Mouse (Mus musculus) embryonic facial prominence, embryonic 12.5 days (tissue): ENCODE results near the gene 4930426L09Rik. TPM values are rescaled to one million over a fixed set of nuclear protein-coding genes. Genes with fewer than 3 reads are reported as not detected.

ENCODE experiments used
- ATAC-seq: fragments of 200-750 bp; cut with Nextera tagmentation; 2 replicates; pipeline ENCODE4 v1.8.0; 2017; ENCODE audit not compliant: insufficient number of reproducible peaks, insufficient read depth, low FRiP score, low TSS enrichment
- H3K27ac ChIP-seq: fragments of 300-500 bp; sonication (generic); 2 replicates; pipeline ENCODE4 v1.5.1; 2016; ENCODE audit warnings: mild to moderate bottlenecking
- H3K27me3 ChIP-seq: fragments of 300-500 bp; sonication (generic); 2 replicates; pipeline ENCODE4 v1.6.1; 2016; ENCODE audit warnings: mild to moderate bottlenecking, moderate library complexity
- H3K36me3 ChIP-seq: fragments of 300-500 bp; sonication (generic); 2 replicates; pipeline ENCODE4 v1.6.1; 2016; ENCODE audit warnings: mild to moderate bottlenecking
- H3K4me1 ChIP-seq: fragments of 300-500 bp; sonication (generic); 2 replicates; pipeline ENCODE4 v1.6.1; 2016
- H3K4me2 ChIP-seq: fragments of 300-500 bp; sonication (generic); replicated peaks from 2 replicates; pipeline ENCODE4 v1.6.1; 2016; ENCODE audit warnings: mild to moderate bottlenecking, moderate library complexity
- H3K4me3 ChIP-seq: fragments of 300-500 bp; sonication (generic); 2 replicates; pipeline ENCODE4 v1.5.1; 2016; ENCODE audit warnings: mild to moderate bottlenecking
- H3K9ac ChIP-seq: fragments of 300-500 bp; sonication (generic); 2 replicates; pipeline ENCODE4 v1.6.1; 2016; ENCODE audit warnings: mild to moderate bottlenecking, moderate library complexity
- H3K9me3 ChIP-seq: fragments of 300-500 bp; sonication (generic); 2 replicates; pipeline ENCODE4 v1.6.1; 2016; ENCODE audit warnings: mild to moderate bottlenecking, moderate library complexity
- WGBS: fragments of 180-500 bp; shearing (Covaris S2); methylation state at CpG from one replicate; pipeline ENCODE4 v1.1.7; 2016; 5-methylcytosine and 5-hydroxymethylcytosine counted together
- polyA plus RNA-seq: library from polyadenylated mRNA; unstranded; fragments of >200 nt; fragmentation: Nextera tagmentation; extraction: Ambion mirVana; gene quantifications from 2 replicates; pipeline ENCODE4 v1.2.1, GENCODE M21; 2016

The 4930426L09Rik gene
- polyA plus RNA-seq, 1 experiment from 2014 or later: 0.32 TPM

DNA sequence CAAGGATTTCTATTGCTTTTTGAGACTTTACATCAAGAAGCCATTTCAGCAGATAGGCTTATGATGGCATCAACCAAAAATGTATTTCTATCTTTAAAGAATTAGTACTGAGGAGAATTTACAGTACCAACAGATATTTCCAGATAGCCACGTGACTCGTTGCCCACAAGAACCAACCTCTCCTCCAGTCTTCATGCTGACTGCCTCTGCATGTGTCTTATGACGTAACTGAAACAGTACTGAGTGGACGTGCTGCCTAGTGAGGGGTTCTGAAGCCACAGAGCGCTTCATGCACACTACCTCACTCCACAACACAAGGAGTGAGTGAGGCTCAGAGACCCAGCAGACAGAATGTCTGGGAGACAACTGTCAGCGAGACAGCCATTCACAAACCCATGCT, 39.1 kb upstream of the 4930426L09Rik start:
- Histone ChIP-seq H3K9me3 (no peaks in the 10 kb centered on the region), H3K27me3 (no peaks in the 10 kb centered on the region), H3K4me1 (peaks cover 11% of the 10 kb centered on the region; the same call in 1 of the 2 replicates), H3K36me3 (no peaks in the 10 kb centered on the region), H3K4me2 (no peak overlapping the region), H3K9ac (no peak overlapping the region), H3K4me3 (no peak overlapping the region), H3K27ac (no peak overlapping the region)
- 91% methylated on average over 6 of the region's 6 CpGs for WGBS
- ATAC-seq: no peak

DNA sequence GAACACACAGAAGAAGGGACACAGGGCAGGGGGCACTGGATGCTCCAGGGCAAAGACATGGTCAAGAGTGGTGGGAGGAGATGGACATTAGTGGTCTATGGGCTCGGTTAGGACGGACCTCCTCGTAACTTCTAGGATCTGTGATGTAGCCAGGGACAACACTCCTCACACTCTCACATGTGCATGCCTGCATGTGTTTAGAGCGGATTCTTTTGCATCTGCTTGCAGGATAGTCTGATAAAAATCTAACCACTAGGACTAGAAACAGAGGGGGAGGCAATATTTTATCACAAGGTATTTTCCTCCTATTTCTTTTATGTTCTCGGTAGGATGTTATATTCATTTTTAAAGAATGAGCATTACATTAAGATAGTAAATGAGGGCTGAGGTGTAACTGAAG, 38.6 kb upstream of the 4930426L09Rik start:
- Histone ChIP-seq H3K4me1 (peaks cover 11% of the 10 kb centered on the region; the same call in 1 of the 2 replicates), H3K9me3 (no peaks in the 10 kb centered on the region), H3K9ac (no peak overlapping the region), H3K27ac (no peak overlapping the region), H3K4me3 (no peak overlapping the region), H3K36me3 (no peaks in the 10 kb centered on the region), H3K27me3 (no peaks in the 10 kb centered on the region), H3K4me2 (no peak overlapping the region)
- 87% methylated on average over 5 of the region's 5 CpGs for WGBS
- no peak for ATAC-seq

DNA sequence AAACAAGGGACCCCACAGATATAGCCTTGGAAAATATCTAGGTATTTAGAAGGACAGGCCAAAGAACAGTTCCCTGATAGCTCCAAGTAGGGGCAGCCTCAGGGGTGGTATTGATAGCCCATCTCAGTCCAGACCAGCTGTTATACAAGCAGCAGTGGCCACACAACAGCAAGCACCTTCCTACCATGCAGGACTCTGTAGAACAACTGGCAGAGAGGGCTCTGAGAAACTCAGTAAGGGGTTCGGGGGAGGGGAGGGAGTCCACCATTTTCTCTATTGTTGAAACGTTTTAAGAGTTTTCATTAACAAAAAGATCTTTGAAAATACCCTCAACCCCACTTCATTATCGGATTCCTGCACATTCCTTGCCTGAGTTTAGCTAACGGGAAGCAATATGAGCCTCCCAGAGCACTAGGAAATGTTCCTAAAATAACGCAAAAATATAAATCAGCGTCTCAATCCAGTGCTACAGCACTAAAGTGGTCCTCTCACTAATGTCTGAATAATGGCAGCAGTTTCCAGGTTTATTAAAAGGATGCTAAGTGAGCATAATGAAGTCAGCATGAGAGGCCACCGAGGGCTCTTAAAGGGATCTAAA, 37.7 kb upstream of the 4930426L09Rik start:
- H3K36me3 ChIP-seq: no peaks in the 10 kb centered on the region
- H3K27me3 ChIP-seq: no peaks in the 10 kb centered on the region
- 33% methylated on average over 7 of the region's 7 CpGs for WGBS
- no peak overlapping the region for H3K27ac ChIP-seq
- no peak overlapping the region for H3K4me3 ChIP-seq
- no peaks in the 10 kb centered on the region for H3K9me3 ChIP-seq
- no peak overlapping the region for H3K4me2 ChIP-seq
- peaks cover 9% of the 10 kb centered on the region; the same call in 1 of the 2 replicates for H3K4me1 ChIP-seq
- no peak for ATAC-seq
- H3K9ac ChIP-seq: no peak overlapping the region

DNA sequence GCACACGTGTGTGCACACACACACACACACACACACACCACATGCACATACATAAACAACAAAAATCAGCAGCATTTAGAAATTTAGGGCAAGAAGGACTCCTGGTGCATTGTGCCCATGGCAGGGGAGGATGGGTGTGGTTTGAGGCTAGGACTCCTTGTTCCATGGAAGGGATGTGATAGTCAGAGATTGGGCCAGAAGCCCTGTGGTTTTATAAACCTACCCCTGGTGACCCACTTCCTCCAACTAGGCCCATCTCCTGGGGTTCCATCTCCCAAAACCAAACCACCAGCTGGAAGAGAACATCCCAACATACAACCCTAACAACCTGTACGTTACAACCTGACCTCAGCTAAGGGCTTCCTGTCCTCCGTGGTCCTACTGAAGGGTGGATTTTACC, 35.6 kb upstream of the 4930426L09Rik start:
- no peak for ATAC-seq
- no peak overlapping the region for H3K4me3 ChIP-seq
- no peak overlapping the region for H3K9ac ChIP-seq
- H3K36me3 ChIP-seq: no peaks in the 10 kb centered on the region
- H3K27ac ChIP-seq: no peak overlapping the region
- H3K9me3 ChIP-seq: no peaks in the 10 kb centered on the region
- H3K27me3 ChIP-seq: no peaks in the 10 kb centered on the region
- WGBS: 73% methylated on average over 3 of the region's 3 CpGs
- peaks cover 6% of the 10 kb centered on the region; the same call in 1 of the 2 replicates for H3K4me1 ChIP-seq
- no peak overlapping the region for H3K4me2 ChIP-seq

DNA sequence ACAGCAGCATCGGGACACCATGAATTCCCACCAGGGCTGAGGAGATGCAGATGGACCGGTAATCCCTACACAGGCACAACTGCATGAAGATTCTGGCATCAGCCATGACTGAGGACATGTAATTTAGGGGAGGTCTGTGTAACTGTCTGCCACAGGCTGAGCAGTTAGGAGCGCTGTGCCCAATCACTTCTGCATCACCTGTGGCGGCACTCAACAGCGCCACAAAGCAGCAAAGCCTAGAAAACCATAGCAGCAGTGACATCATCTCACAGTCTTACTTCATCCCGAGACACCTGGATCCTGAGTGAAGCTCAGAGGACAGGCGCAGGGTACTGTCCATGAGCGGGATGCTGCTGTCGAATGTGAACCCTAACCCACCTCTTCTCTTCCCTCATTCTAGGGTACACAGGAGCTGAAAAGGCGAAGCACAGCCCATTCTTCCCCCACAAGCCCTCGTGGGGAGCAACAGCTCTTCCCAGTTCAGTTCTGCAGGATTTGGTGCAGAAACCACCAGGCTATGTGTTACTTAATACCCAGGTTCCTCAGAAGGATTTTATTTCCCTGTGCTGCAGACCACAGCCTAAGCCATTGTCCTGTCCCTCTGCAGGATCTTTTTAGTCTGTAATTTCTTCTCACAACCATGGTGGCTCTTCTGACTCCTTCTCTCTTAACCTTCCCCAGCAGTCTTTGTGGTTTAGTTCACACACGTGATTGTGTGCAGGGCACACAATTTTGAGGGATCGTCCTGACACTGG, 34.7 kb upstream of the 4930426L09Rik start:
- no peaks in the 10 kb centered on the region for H3K9me3 ChIP-seq
- no peak overlapping the region for H3K4me3 ChIP-seq
- no peak; the same call in 1 of the 2 replicates for ATAC-seq
- H3K4me1 ChIP-seq: peaks cover 6% of the 10 kb centered on the region; the same call in 1 of the 2 replicates
- no peaks in the 10 kb centered on the region for H3K27me3 ChIP-seq
- no peaks in the 10 kb centered on the region for H3K36me3 ChIP-seq
- no peak overlapping the region for H3K27ac ChIP-seq
- WGBS: 71% methylated on average over 13 of the region's 13 CpGs
- H3K4me2 ChIP-seq: no peak overlapping the region
- no peak overlapping the region for H3K9ac ChIP-seq

DNA sequence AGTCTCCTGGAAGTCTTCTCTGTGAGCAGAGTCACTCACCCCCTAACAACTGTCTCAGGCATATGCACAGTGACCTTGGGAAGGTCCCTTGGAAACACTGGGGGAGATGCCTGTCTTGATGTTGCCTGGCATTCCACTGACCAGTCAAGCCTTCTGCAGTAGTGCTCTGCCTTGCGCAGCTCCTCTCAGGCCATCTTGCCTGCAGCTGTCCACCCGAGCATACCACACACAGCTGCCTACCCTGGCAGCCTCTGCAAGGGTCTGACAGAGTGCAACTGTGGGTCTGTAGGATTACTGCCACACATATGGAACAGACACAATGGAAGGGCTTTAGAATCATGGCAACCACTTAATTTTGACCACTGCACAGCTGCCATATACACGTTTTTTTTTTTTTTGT, 33.0 kb upstream of the 4930426L09Rik start:
- Histone ChIP-seq H3K27me3 (no peaks in the 10 kb centered on the region), H3K4me2 (no peak overlapping the region), H3K9me3 (no peaks in the 10 kb centered on the region), H3K4me1 (peaks cover 6% of the 10 kb centered on the region; the same call in 1 of the 2 replicates), H3K4me3 (no peak overlapping the region), H3K27ac (no peak overlapping the region), H3K9ac (no peak overlapping the region), H3K36me3 (no peaks in the 10 kb centered on the region)
- 71% methylated on average over 3 of the region's 3 CpGs for WGBS
- no peak for ATAC-seq

DNA sequence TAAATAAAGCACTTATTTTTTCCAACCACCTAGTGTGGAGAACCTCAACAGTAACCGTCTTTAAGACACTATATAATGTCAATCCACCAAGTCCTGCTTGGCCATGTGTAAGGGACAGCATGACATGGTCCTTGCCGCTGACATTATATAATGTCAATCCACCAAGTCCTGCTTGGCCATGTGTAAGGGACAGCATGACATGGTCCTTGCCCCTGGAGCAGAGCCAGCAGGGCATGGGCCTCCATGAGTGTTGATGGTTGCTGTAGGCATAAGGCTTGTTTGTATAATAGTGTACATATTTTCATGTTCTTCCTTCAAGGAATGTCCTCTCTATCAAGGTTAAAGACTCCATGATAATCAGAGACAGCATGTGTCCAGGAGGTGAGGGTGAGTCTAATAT, 32.2 kb upstream of the 4930426L09Rik start:
- Histone ChIP-seq H3K27ac (no peak overlapping the region), H3K9ac (no peak overlapping the region), H3K27me3 (no peaks in the 10 kb centered on the region), H3K4me1 (no peaks in the 10 kb centered on the region), H3K36me3 (no peaks in the 10 kb centered on the region), H3K4me2 (no peak overlapping the region), H3K9me3 (no peaks in the 10 kb centered on the region), H3K4me3 (no peak overlapping the region)
- 96% methylated on average over 2 of the region's 2 CpGs for WGBS
- ATAC-seq: no peak

DNA sequence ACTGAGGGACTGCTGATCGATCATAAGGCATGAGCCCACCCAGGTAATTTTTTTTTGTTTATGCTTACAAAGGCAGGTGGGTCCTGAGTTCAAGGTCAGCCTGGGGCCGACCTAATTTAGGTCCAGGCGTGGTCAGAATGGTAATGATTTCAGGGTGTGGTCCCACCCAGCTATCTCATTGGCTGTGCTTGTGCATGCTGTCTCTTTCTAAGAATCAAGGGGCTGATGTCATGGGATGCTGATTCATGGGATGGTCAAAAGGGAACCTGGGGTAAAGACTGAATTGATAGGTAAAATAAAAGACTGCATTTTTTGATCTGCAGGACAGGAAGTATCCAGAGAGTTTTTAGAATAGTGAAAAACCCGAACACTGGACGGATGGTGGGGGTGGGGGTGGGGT, 31.6 kb upstream of the 4930426L09Rik start:
- no peaks in the 10 kb centered on the region for H3K27me3 ChIP-seq
- H3K27ac ChIP-seq: no peak overlapping the region
- ATAC-seq: no peak
- H3K4me1 ChIP-seq: no peaks in the 10 kb centered on the region
- no peak overlapping the region for H3K9ac ChIP-seq
- H3K4me3 ChIP-seq: no peak overlapping the region
- H3K9me3 ChIP-seq: no peaks in the 10 kb centered on the region
- no peaks in the 10 kb centered on the region for H3K36me3 ChIP-seq
- no peak overlapping the region for H3K4me2 ChIP-seq
- WGBS: 85% methylated on average over 5 of the region's 5 CpGs

DNA sequence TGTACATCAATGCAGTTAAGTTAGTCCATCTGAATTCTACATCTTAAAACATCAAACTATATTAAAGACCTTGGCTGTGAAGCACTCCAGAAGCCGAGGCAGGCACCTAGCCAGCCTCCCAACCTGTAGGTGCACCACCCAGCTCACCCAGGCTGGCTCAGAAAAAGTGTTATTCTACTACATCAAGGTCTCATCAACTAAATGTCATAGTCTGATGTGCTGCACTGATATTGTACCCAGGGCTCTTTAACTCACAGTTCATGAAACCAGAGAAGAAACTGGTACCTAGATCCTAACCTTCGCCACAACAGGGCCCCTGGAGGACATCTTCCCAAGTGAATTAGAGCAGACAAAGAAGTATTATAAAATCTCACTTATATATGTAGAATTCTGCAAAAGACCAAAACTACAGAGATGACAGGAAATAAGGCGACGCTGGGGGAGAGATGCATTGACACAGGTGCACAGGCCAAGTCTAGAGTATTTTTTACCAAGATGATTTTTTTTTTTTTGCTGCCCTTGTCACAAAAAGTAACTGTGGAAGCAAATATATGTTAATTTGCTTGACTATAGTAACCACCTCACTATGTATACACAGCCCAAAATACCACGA, 30.6 kb upstream of the 4930426L09Rik start:
- ATAC-seq: no peak
- 92% methylated on average over 5 of the region's 5 CpGs for WGBS
- no peaks in the 10 kb centered on the region for H3K4me1 ChIP-seq
- no peaks in the 10 kb centered on the region for H3K9me3 ChIP-seq
- H3K27me3 ChIP-seq: no peaks in the 10 kb centered on the region
- no peak overlapping the region for H3K4me2 ChIP-seq
- no peak overlapping the region for H3K9ac ChIP-seq
- H3K27ac ChIP-seq: no peak overlapping the region
- no peaks in the 10 kb centered on the region for H3K36me3 ChIP-seq
- H3K4me3 ChIP-seq: no peak overlapping the region

DNA sequence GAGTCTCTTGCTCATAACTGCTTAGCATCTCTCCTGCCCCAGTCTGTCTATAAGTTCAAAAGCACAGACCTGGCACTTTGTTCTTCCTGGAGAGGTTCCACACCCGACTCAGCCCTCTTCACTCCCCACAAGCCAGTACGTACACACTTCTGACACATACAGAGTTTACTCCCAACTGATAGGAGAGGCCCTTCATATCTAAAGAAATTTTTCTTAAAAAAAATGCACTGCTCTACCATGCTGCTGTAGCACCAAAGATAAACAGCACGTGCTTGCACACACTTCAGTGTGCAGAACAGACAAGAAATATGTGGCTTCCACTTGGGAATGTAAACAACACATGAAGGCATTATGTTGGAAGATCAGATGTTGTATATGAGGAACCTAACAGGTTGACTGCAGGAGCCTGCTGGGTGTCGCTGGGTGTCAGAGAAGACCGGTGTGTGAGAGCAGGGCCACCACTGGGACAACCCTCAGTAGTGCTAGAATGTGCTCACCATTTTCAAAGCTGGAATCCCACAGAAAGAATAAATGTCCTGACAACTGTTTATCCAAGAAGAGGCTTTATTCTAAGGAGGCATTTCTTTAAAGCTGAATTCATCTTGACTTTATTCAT, 29.0 kb upstream of the 4930426L09Rik start:
- Histone ChIP-seq H3K36me3 (no peaks in the 10 kb centered on the region), H3K27me3 (no peaks in the 10 kb centered on the region), H3K4me1 (no peaks in the 10 kb centered on the region), H3K9me3 (no peaks in the 10 kb centered on the region), H3K27ac (no peak overlapping the region), H3K4me3 (no peak overlapping the region), H3K4me2 (no peak overlapping the region), H3K9ac (no peak overlapping the region)
- WGBS: 80% methylated on average over 5 of the region's 5 CpGs
- no peak for ATAC-seq

DNA sequence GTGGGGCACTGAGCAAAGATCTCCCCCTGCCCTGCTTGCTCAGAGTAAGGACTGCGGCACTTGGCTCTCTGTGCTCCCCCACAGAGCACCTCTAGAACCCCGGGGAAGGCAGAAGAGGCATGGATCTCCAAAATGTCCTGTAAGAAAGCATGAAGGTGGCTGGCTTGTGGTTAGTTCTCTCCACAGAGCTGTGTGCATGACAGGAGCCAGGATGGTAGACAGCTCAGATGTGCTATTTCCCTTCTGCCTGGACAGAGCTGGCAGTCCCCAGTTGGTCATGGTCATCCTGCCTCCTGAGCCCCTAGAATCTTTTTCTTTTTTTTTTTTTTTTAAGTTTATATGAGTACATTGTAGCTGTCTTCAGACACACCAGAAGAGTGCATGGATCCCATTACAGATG, 27.7 kb upstream of the 4930426L09Rik start:
- no peaks in the 10 kb centered on the region for H3K36me3 ChIP-seq
- no peaks in the 10 kb centered on the region for H3K9me3 ChIP-seq
- H3K27ac ChIP-seq: no peak overlapping the region
- ATAC-seq: no peak
- no peaks in the 10 kb centered on the region; the same call in 1 of the 2 replicates for H3K4me1 ChIP-seq
- no peak overlapping the region for H3K4me2 ChIP-seq
- 81% methylated on average over 2 of the region's 2 CpGs for WGBS
- no peaks in the 10 kb centered on the region for H3K27me3 ChIP-seq
- no peak overlapping the region for H3K4me3 ChIP-seq
- H3K9ac ChIP-seq: no peak overlapping the region
